Mouse (Mus musculus) midbrain, embryonic 12.5 days (tissue): Measurements from ENCODE around the gene Gm20388. TPM values are rescaled to one million over a fixed set of nuclear protein-coding genes. Genes with fewer than 3 reads are reported as not detected.

Experiments used
- ATAC-seq: fragments of 200-750 bp; cut with Nextera tagmentation; 2 replicates; pipeline ENCODE4 v1.8.0; 2017; ENCODE audit warnings: low read depth, moderate TSS enrichment, moderate library complexity; ENCODE audit not compliant: low FRiP score
- H3K27ac ChIP-seq: fragments of 300-500 bp; sonication (generic); replicated peaks from 2 replicates; pipeline ENCODE4 v1.5.1; 2016; ENCODE audit warnings: mild to moderate bottlenecking
- H3K27me3 ChIP-seq: fragments of 300-500 bp; sonication (generic); 2 replicates; pipeline ENCODE4 v1.6.1; 2016; ENCODE audit warnings: mild to moderate bottlenecking
- H3K36me3 ChIP-seq: fragments of 300-500 bp; sonication (generic); 2 replicates; pipeline ENCODE4 v1.6.1; 2016
- H3K4me1 ChIP-seq: fragments of 300-500 bp; sonication (generic); 2 replicates; pipeline ENCODE4 v1.6.1; 2016
- H3K4me2 ChIP-seq: fragments of 300-500 bp; sonication (generic); replicated peaks from 2 replicates; pipeline ENCODE4 v1.6.1; 2016; ENCODE audit warnings: mild to moderate bottlenecking, moderate library complexity
- H3K4me3 ChIP-seq: fragments of 300-500 bp; sonication (generic); 2 replicates; pipeline ENCODE4 v1.5.1; 2016; ENCODE audit warnings: mild to moderate bottlenecking
- H3K9ac ChIP-seq: fragments of 300-500 bp; sonication (generic); replicated peaks from 2 replicates; pipeline ENCODE4 v1.6.1; 2016; ENCODE audit warnings: mild to moderate bottlenecking, moderate library complexity
- H3K9me3 ChIP-seq: fragments of 300-500 bp; sonication (generic); 2 replicates; pipeline ENCODE4 v1.6.1; 2016; ENCODE audit warnings: mild to moderate bottlenecking
- WGBS: fragments of 180-500 bp; shearing (Covaris S2); methylation state at CpG from one replicate; pipeline ENCODE4 v1.1.7; 2016; 5-methylcytosine and 5-hydroxymethylcytosine counted together
- polyA plus RNA-seq: library from polyadenylated mRNA; unstranded; fragments of >200 nt; fragmentation: Nextera tagmentation; extraction: Ambion mirVana; gene quantifications from 2 replicates; pipeline ENCODE4 v1.2.1, GENCODE M21; 2016

Gene Gm20388
- polyA plus RNA-seq, 1 experiment from 2014 or later, result not detected

GRCm38 (mm10) chr8:120230081-120230480, 319.4 kb downstream of the Gm20388 start:
- Histone ChIP-seq H3K27ac (0 out of 2 replicates have a peak overlapping the region, but pooled peaks have one; percentile 10), H3K4me1 (peaks cover 89% of the 10 kb centered on the region), H3K27me3 (peaks cover 49% of the 10 kb centered on the region), H3K9ac (peak overlapping the region; percentile 76), H3K4me3 (peak overlapping the region; percentile 61), H3K9me3 (no peaks in the 10 kb centered on the region), H3K4me2 (peak overlapping the region; percentile 94), H3K36me3 (no peaks in the 10 kb centered on the region)
- WGBS, result 8% methylated on average over 22 of the region's 22 CpGs
- ATAC-seq, result no peak

GRCm38 (mm10) chr8:120230715-120231614, 320.3 kb downstream of the Gm20388 start:
- peaks cover 81% of the 10 kb centered on the region for H3K4me1 ChIP-seq
- no peak overlapping the region for H3K27ac ChIP-seq
- no peak for ATAC-seq
- peak overlapping the region; percentile 76; the same call in 1 of the 2 replicates for H3K9ac ChIP-seq
- peaks cover 49% of the 10 kb centered on the region for H3K27me3 ChIP-seq
- H3K4me2 ChIP-seq, result peak overlapping the region; percentile 94
- 0 out of 2 replicates have a peak, but pooled peaks cover 5% of the 10 kb centered on the region for H3K36me3 ChIP-seq
- peak overlapping the region; percentile 61 for H3K4me3 ChIP-seq
- H3K9me3 ChIP-seq, result no peaks in the 10 kb centered on the region
- 32% methylated on average over 18 of the region's 18 CpGs for WGBS

GRCm38 (mm10) chr8:120231870-120232269, 321.2 kb downstream of the Gm20388 start:
- Histone ChIP-seq H3K4me2 (peak overlapping the region; percentile 94), H3K36me3 (0 out of 2 replicates have a peak, but pooled peaks cover 5% of the 10 kb centered on the region), H3K4me3 (peak overlapping the region; percentile 61; the same call in 1 of the 2 replicates), H3K9ac (peak overlapping the region; percentile 49), H3K4me1 (peaks cover 74% of the 10 kb centered on the region), H3K9me3 (no peaks in the 10 kb centered on the region), H3K27me3 (peaks cover 49% of the 10 kb centered on the region), H3K27ac (no peak overlapping the region)
- WGBS, result 73% methylated on average over 3 of the region's 3 CpGs
- no peak for ATAC-seq

DNA sequence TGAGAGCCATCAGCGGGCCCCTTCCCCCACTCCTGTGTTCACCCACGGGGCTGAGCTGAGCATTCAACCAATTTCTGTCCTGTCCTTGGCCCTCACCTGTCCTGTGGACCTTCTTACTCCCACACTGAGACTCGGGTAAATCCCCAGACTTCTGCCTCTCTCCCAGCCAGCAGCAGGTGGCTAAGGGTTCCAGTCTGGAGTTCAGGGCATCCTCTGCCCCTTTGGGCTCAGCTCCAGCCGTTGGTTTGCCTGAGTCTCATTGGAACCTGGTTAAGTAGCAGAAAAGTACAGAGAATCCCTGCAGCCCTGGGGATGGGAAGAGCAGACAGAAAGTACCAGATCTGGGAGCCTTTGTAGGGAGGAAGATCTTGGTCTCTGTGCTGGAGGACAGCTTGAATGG, 321.8 kb downstream of the Gm20388 start:
- H3K27ac ChIP-seq, result no peak overlapping the region
- peak overlapping the region; percentile 94 for H3K4me2 ChIP-seq
- peaks cover 68% of the 10 kb centered on the region for H3K4me1 ChIP-seq
- WGBS, result 44% methylated on average over 4 of the region's 4 CpGs
- peaks cover 49% of the 10 kb centered on the region for H3K27me3 ChIP-seq
- no peaks in the 10 kb centered on the region for H3K9me3 ChIP-seq
- H3K9ac ChIP-seq, result peak overlapping the region; percentile 49
- no peak for ATAC-seq
- H3K36me3 ChIP-seq, result 0 out of 2 replicates have a peak, but pooled peaks cover 5% of the 10 kb centered on the region
- peak overlapping the region; percentile 25 for H3K4me3 ChIP-seq

GRCm38 (mm10) chr8:120232913-120233312, 322.3 kb downstream of the Gm20388 start:
- Histone ChIP-seq H3K27ac (no peak overlapping the region), H3K27me3 (peaks cover 49% of the 10 kb centered on the region)

GRCm38 (mm10) chr8:120234457-120234856, 323.8 kb downstream of the Gm20388 start:
- Histone ChIP-seq H3K4me3 (no peak overlapping the region), H3K4me2 (no peak overlapping the region), H3K4me1 (peaks cover 55% of the 10 kb centered on the region), H3K9me3 (no peaks in the 10 kb centered on the region), H3K9ac (no peak overlapping the region), H3K27me3 (peaks cover 42% of the 10 kb centered on the region), H3K36me3 (0 out of 2 replicates have a peak, but pooled peaks cover 5% of the 10 kb centered on the region), H3K27ac (no peak overlapping the region)
- 70% methylated on average over 12 of the region's 12 CpGs for WGBS
- ATAC-seq, result no peak

More at GRCm38 (mm10) chr8:120232913-120233312, 322.3 kb downstream of the Gm20388 start:
- ATAC-seq, result no peak
- Histone ChIP-seq H3K4me3 (peak overlapping the region; percentile 25), H3K4me2 (peak overlapping the region; percentile 94), H3K4me1 (peaks cover 63% of the 10 kb centered on the region), H3K36me3 (0 out of 2 replicates have a peak, but pooled peaks cover 5% of the 10 kb centered on the region), H3K9ac (peak overlapping the region; percentile 49), H3K9me3 (no peaks in the 10 kb centered on the region)
- WGBS, result 18% methylated on average over 13 of the region's 13 CpGs

GRCm38 (mm10) chr8:120234866-120235265, 324.2 kb downstream of the Gm20388 start:
- Histone ChIP-seq H3K4me3 (no peak overlapping the region), H3K27ac (no peak overlapping the region), H3K27me3 (peaks cover 38% of the 10 kb centered on the region), H3K9ac (no peak overlapping the region), H3K4me1 (peaks cover 51% of the 10 kb centered on the region), H3K4me2 (no peak overlapping the region), H3K9me3 (no peaks in the 10 kb centered on the region), H3K36me3 (0 out of 2 replicates have a peak, but pooled peaks cover 5% of the 10 kb centered on the region)
- no peak for ATAC-seq
- 74% methylated on average over 8 of the region's 8 CpGs for WGBS

DNA sequence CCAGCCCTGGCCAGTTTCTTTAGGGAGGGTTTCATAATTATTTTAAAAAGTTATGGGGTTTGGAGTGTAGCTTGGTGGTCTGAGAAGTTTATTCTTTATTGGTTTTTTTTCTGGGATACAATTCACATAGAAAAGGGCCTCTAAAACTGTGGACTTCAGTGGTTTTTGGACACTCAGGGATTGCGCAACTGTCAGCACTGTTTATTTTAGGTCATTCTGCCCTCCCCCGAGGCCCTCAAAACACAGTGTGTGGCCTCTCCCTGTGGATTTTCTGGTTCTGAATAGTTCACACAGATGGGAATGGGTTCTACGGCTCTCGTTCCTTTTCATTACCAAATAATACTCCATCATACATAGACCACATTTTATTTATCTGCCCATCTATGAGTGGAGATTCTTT, 332.6 kb downstream of the Gm20388 start:
- no peak overlapping the region for H3K4me3 ChIP-seq
- no peaks in the 10 kb centered on the region for H3K27me3 ChIP-seq
- WGBS, result 89% methylated on average over 4 of the region's 4 CpGs
- no peak for ATAC-seq
- H3K36me3 ChIP-seq, result no peaks in the 10 kb centered on the region
- 0 out of 2 replicates have a peak, but pooled peaks cover 12% of the 10 kb centered on the region for H3K9me3 ChIP-seq
- H3K9ac ChIP-seq, result no peak overlapping the region
- H3K4me1 ChIP-seq, result no peaks in the 10 kb centered on the region
- no peak overlapping the region for H3K4me2 ChIP-seq
- H3K27ac ChIP-seq, result no peak overlapping the region

GRCm38 (mm10) chr8:120243916-120244451, 333.3 kb downstream of the Gm20388 start:
- Histone ChIP-seq H3K9me3 (0 out of 2 replicates have a peak, but pooled peaks cover 12% of the 10 kb centered on the region), H3K9ac (no peak overlapping the region), H3K27me3 (no peaks in the 10 kb centered on the region), H3K4me2 (no peak overlapping the region), H3K4me3 (no peak overlapping the region), H3K4me1 (no peaks in the 10 kb centered on the region), H3K27ac (no peak overlapping the region), H3K36me3 (no peaks in the 10 kb centered on the region)
- no peak for ATAC-seq
- 93% methylated on average over 5 of the region's 5 CpGs for WGBS

- Histone ChIP-seq H3K4me1 (no peaks in the 10 kb centered on the region), H3K27me3 (no peaks in the 10 kb centered on the region), H3K27ac (no peak overlapping the region), H3K4me2 (no peak overlapping the region), H3K4me3 (no peak overlapping the region), H3K36me3 (no peaks in the 10 kb centered on the region), H3K9ac (no peak overlapping the region), H3K9me3 (0 out of 2 replicates have a peak, but pooled peaks cover 12% of the 10 kb centered on the region)
- no peak for ATAC-seq
- WGBS, result 89% methylated on average over 10 of the region's 10 CpGs
Measured at GRCm38 (mm10) chr8:120244553-120244952, 333.9 kb downstream of the Gm20388 start.

DNA sequence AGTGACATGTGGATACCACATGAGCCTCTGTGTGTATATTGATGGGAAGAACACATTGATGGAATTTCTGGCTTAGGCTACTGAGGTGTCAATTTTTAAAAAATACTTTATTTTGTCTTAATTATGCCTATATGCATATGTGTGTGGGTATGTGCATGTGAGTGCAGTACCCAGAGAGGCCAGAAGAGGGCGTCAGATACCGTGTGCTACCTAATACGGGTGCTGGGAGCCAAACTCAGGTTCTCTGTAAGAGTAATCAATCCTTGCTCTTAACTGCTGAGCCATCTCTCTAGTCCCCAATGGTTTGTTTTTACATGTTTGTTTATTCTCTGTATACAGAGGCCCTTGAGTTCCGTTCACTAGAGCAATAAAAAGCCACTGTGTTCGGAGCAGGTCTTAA, 337.0 kb downstream of the Gm20388 start:
- no peak overlapping the region for H3K4me2 ChIP-seq
- 82% methylated on average over 5 of the region's 5 CpGs for WGBS
- H3K4me3 ChIP-seq, result no peak overlapping the region
- H3K36me3 ChIP-seq, result no peaks in the 10 kb centered on the region
- 0 out of 2 replicates have a peak, but pooled peaks cover 12% of the 10 kb centered on the region for H3K9me3 ChIP-seq
- H3K27me3 ChIP-seq, result no peaks in the 10 kb centered on the region
- H3K27ac ChIP-seq, result no peak overlapping the region
- ATAC-seq, result no peak
- no peak overlapping the region for H3K9ac ChIP-seq
- H3K4me1 ChIP-seq, result peaks cover 20% of the 10 kb centered on the region

- Histone ChIP-seq H3K36me3 (no peaks in the 10 kb centered on the region), H3K9ac (no peak overlapping the region), H3K27me3 (no peaks in the 10 kb centered on the region), H3K4me3 (no peak overlapping the region), H3K9me3 (0 out of 2 replicates have a peak, but pooled peaks cover 12% of the 10 kb centered on the region), H3K4me1 (peaks cover 21% of the 10 kb centered on the region), H3K27ac (no peak overlapping the region), H3K4me2 (no peak overlapping the region)
- no peak for ATAC-seq
- 90% methylated on average over 7 of the region's 7 CpGs for WGBS
Measured at GRCm38 (mm10) chr8:120248031-120248430, 337.4 kb downstream of the Gm20388 start.
